Mouse (Mus musculus) left cerebral cortex, adult 8-10 months (tissue): ENCODE results near the gene Ccdc181. TPM values are rescaled to one million over a fixed set of nuclear protein-coding genes. Genes with fewer than 3 reads are reported as not detected.

Experiments
- DNase-seq, 2 experiments: peaks; one replicate each; pipeline ENCODE4 v3.0.0; 2022; ENCODE audit warnings: low spot score in 2 of 2
- total RNA-seq, 4 experiments: library from RNA; stranded (reverse); gene quantifications; 2 replicates each; pipeline ENCODE4 v1.2.4; 2022

Gene Ccdc181
- total RNA-seq, 4 experiments from 2014 or later = 23.6 to 25.6 (median 24.5) TPM

- DNase-seq = no peak
Measured at GRCm38 (mm10) chr1:164332559-164332958, 57.2 kb downstream of the Ccdc181 start.

- no peak for DNase-seq
Measured at GRCm38 (mm10) chr1:164335435-164335834, 60.0 kb downstream of the Ccdc181 start.

DNA sequence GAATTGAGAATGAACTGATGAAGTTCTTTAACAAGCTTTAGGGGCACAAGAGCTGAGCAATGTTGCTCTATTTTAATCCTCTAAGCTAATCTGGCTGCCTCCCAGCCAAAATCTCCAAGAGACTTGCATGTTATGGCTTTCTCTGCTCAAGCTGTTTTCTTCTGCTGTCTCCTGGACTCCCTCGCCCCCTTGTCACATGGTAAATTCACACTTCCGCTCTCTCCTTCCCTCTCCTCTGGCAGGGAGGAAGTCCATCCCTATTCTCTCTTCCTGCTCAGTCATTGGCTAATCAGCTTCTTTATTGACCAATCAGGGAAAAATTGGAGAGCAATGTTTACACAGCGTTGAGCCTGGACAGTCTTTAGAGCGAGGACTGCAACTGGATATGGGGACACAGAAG is 60.5 kb downstream of the Ccdc181 start:
- peak in 1 of 2 experiments; percentile 53 for DNase-seq

Other genes starting within 250 kb of the Ccdc181 start
- gene Sele, start 227.4 kb upstream of the Ccdc181 start, total RNA-seq = under 1 TPM in 1 of 4 experiments, not detected in 3; 0.12 TPM
- gene Sell, start 213.6 kb upstream of the Ccdc181 start, total RNA-seq = under 1 TPM in 1 of 4 experiments, not detected in 3; 0.32 TPM
- gene Selp, start 160.3 kb upstream of the Ccdc181 start, total RNA-seq = not detected
- gene F5, start 123.7 kb upstream of the Ccdc181 start, total RNA-seq = 1 to 10 TPM in 2 of 4 experiments, under 1 TPM in 2; 0.33 to 3.9 (median 1.0) TPM
- 10 to 100 TPM; 12.6 to 15.1 (median 13.7) TPM for gene Slc19a2, start 26.5 kb upstream of the Ccdc181 start, total RNA-seq
- gene Nme7, start 28.5 kb downstream of the Ccdc181 start, total RNA-seq = 10 to 100 TPM; 22.7 to 32.0 (median 28.0) TPM
- gene Blzf1, start 31.9 kb downstream of the Ccdc181 start, total RNA-seq = 10 to 100 TPM; 18.6 to 24.0 (median 22.1) TPM
- 1,000 to 10,000 TPM; 1,623 to 1,744 (median 1,693) TPM for gene Atp1b1, start 182.8 kb downstream of the Ccdc181 start, total RNA-seq